Mouse (Mus musculus): Measurements from ENCODE around the gene Trpc5. TPM values are rescaled to one million over a fixed set of nuclear protein-coding genes. Genes with fewer than 3 reads are reported as not detected.
A peak's percentile ranks its signal among the peaks of the same experiment; 100 is the strongest.

The Trpc5 gene
- polyA plus RNA-seq, 1 experiment, result not detected

DNA sequence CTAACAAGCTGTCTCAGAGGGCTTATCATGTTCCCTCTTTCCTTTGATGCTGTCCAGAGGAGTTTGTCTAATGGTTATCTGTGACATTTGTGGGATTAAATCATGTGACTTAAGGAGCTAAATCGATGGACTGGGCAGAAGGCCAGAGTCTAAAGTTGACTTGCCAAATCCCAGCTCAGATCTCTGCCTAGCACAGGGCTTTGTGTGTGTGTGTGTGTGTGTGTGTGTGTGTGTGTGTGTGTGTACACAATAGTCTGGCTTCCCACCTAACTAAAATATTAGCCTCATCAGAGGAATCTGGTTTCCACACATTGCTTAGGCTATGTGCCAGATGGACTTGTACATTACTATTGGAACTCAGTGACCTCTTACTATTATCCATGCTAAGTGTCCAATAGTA lies 151.5 kb downstream of the Trpc5 start:
- DNase-seq, result no peak
- Histone ChIP-seq H3K4me3 (replicated peaks; ENCODE audit: extremely low read depth, low read depth, low read length) (no peak overlapping the region), H3K4me1 (ENCODE audit: control insufficient read depth, insufficient read depth, low read length) (no peaks in the 10 kb centered on the region)
- no peak for TF ChIP-seq CTCF (IDR thresholded peaks at IDR 0.05; ENCODE audit: insufficient read depth, low read length)
- no peak for TF ChIP-seq POLR2A (IDR thresholded peaks at IDR 0.05; ENCODE audit: borderline replicate concordance, extremely low read depth, low read depth, low read length)
- 38% methylated on average over 1 of the region's 1 CpGs for WGBS

DNA sequence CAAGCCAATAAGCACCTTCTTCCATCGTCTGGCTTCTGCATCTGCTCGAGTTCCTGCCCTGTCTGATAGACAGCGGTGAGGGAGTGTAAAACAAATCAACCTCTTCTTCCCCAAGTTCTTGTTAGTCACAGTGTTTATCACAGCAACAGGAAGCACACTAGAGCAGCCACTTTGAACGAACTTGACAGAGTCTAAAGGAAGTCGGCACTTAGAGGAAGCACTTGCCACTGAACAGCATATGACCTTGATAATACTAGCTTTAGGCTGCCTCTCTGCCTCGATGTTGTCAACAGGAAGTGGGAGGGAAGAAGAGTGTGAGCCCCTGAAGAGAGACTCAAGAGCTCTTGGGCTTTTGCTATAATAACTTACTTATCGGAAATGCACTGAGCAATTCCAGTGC lies 161.9 kb downstream of the Trpc5 start:
- TF ChIP-seq CTCF (IDR thresholded peaks at IDR 0.05; ENCODE audit: insufficient read depth, low read length) (no peak), POLR2A (IDR thresholded peaks at IDR 0.05; ENCODE audit: borderline replicate concordance, extremely low read depth, low read depth, low read length) (no peak)
- 44% methylated on average over 7 of the region's 7 CpGs for WGBS
- no peaks in the 10 kb centered on the region for H3K4me1 ChIP-seq (ENCODE audit: control insufficient read depth, insufficient read depth, low read length)
- H3K4me3 ChIP-seq (replicated peaks; ENCODE audit: extremely low read depth, low read depth, low read length), result no peak overlapping the region
- DNase-seq, result no peak

DNA sequence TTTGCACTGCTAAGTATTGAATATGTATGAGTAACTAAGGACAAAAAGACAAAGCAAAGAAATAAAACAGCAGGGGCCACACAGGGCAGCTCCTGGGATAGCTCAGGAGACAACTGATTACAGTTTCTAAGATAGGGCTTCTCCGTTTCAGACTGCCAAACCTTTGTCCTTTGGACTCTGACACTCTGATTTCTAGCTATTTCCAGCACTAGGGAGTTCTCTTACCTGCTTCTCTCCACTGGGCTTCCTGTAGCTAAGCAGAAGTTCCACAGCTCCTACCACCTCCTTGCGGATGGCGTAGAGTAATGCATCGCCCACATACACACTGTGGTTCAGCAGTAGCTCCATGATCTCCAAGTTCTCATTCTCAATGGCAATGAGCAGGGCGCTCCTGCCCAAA lies 164.7 kb downstream of the Trpc5 start:
- WGBS, result 84% methylated on average over 5 of the region's 5 CpGs
- no peaks in the 10 kb centered on the region for H3K4me1 ChIP-seq (ENCODE audit: control insufficient read depth, insufficient read depth, low read length)
- no peak overlapping the region for H3K4me3 ChIP-seq (replicated peaks; ENCODE audit: extremely low read depth, low read depth, low read length)
- TF ChIP-seq POLR2A (IDR thresholded peaks at IDR 0.05; ENCODE audit: borderline replicate concordance, extremely low read depth, low read depth, low read length), result no peak
- TF ChIP-seq CTCF (IDR thresholded peaks at IDR 0.05; ENCODE audit: insufficient read depth, low read length), result no peak
- no peak for DNase-seq

DNA sequence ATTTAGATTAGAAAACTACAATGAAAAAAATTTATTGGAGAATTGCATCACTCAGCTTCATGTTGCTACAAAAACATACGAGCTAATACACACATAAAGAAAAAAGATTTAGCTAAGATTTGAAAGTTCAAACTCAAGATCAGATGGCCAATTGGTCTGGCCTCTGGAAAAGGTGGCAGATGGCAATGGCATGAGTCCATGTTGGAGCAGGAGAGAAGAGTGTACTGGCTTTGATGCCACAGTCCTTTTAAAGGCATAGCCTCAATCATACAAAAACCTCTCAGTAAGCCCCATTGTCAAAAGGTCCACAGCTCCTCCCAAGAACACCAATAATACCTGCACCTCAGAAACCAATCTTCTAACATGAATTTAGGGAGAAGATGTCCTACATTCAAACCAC lies 196.6 kb downstream of the Trpc5 start:
- no peak for TF ChIP-seq CTCF (IDR thresholded peaks at IDR 0.05; ENCODE audit: insufficient read depth, low read length)
- no peak for TF ChIP-seq POLR2A (IDR thresholded peaks at IDR 0.05; ENCODE audit: borderline replicate concordance, extremely low read depth, low read depth, low read length)
- WGBS, result 58% methylated on average over 1 of the region's 1 CpGs
- H3K4me3 ChIP-seq (replicated peaks; ENCODE audit: extremely low read depth, low read depth, low read length), result no peak overlapping the region
- DNase-seq, result no peak
- H3K4me1 ChIP-seq (ENCODE audit: control insufficient read depth, insufficient read depth, low read length), result no peaks in the 10 kb centered on the region

DNA sequence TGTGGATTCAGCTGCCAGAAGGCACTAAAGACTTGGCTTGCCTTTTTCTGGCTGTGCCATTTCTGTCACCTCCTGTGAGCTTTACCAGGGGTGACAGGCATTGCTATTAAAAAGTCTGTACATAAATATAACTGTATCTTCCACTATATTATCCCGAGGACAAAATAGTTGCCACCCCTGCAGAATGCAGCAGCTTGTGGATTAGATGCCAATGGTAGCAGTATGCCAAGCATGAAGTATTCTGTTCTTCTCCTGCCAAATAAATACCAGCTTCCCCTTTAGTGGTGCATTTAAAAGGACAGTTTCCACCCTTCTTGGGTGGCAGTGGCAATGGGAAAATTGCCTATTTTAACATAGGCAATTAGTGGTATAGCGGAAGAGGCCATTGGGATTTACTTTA lies 223.6 kb downstream of the Trpc5 start:
- DNase-seq, result no peak
- Histone ChIP-seq H3K4me3 (replicated peaks; ENCODE audit: extremely low read depth, low read depth, low read length) (no peak overlapping the region), H3K4me1 (ENCODE audit: control insufficient read depth, insufficient read depth, low read length) (no peaks in the 10 kb centered on the region)
- WGBS, result 87% methylated on average over 2 of the region's 2 CpGs
- no peak for TF ChIP-seq CTCF (IDR thresholded peaks at IDR 0.05; ENCODE audit: insufficient read depth, low read length)

DNA sequence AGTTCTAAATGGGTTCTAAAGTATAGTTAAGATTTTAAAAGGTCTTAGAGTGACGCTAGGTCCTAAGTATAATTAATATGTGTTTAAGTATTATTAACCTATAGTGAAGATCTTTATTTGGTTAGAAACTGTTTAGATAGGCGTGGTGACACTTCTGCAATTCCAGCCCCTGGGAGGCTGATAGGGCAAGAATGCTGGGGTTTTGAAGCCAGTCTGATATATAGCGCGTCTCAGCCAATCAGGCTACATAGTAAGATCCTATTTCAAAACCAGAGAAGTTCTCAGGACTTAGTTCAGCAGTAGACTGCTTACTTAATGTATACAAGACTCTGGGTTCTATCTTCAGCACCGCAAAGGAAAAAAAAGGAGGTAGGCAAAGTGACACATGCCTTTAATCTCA lies 231.7 kb downstream of the Trpc5 start, which contains the start of gene Trpc5os:
TSS of gene Trpc5os (plus strand) at position 301 of the 400 bp plus-strand sequence.
- 77% methylated on average over 5 of the region's 5 CpGs for WGBS
- no peaks in the 10 kb centered on the region for H3K4me1 ChIP-seq (ENCODE audit: control insufficient read depth, insufficient read depth, low read length)
- DNase-seq, result no peak
- TF ChIP-seq CTCF (IDR thresholded peaks at IDR 0.05; ENCODE audit: insufficient read depth, low read length) (no peak), POLR2A (IDR thresholded peaks at IDR 0.05; ENCODE audit: borderline replicate concordance, extremely low read depth, low read depth, low read length) (no peak)
- no peak within 1 kb of the TSS for H3K4me3 ChIP-seq (replicated peaks; ENCODE audit: extremely low read depth, low read depth, low read length)

DNA sequence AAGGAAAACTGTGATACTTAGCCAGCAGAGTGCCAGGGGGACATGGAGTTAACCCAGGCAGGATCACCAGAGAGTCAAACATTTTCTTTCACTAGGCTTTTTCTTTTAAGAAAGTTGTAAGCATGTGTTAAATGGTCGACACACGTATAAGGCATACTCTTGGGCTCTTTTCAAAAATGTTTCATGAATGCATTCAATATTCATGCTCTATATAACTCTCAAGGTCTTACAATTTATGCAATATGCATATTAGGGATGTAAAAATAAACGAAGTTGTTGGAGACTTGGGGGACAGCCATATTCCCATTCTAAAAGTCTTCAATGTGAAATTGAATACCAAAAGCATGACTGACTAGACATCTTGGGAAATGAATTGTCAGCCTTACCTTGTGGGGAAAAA lies 264.1 kb downstream of the Trpc5 start:
- Histone ChIP-seq H3K4me3 (replicated peaks; ENCODE audit: extremely low read depth, low read depth, low read length) (no peak overlapping the region), H3K4me1 (ENCODE audit: control insufficient read depth, insufficient read depth, low read length) (no peaks in the 10 kb centered on the region)
- 69% methylated on average over 3 of the region's 3 CpGs for WGBS
- TF ChIP-seq CTCF (IDR thresholded peaks at IDR 0.05; ENCODE audit: insufficient read depth, low read length), result no peak
- TF ChIP-seq POLR2A (IDR thresholded peaks at IDR 0.05; ENCODE audit: borderline replicate concordance, extremely low read depth, low read depth, low read length), result no peak
- DNase-seq, result no peak

DNA sequence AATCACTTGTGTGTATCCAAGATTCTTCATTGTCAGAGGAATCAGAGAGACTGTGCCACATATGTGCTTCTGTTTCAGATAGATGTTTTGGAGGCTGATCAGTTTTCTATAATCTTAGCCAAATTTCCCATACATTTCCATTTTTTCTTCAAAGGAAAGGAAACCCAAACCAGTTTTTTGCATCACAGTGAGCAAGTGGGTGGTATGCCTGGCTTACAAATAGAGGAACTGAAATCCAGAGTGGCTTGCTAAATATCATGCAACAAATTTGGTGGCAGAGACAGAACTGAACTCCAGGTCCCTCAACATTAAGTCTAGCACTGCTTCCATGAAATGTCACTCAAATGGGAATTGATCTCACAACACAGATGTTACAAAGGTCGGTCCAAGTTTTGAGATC lies 266.9 kb downstream of the Trpc5 start:
- 96% methylated on average over 1 of the region's 1 CpGs for WGBS
- no peak for DNase-seq
- H3K4me3 ChIP-seq (replicated peaks; ENCODE audit: extremely low read depth, low read depth, low read length), result no peak overlapping the region
- H3K4me1 ChIP-seq (ENCODE audit: control insufficient read depth, insufficient read depth, low read length), result no peaks in the 10 kb centered on the region
- TF ChIP-seq POLR2A (IDR thresholded peaks at IDR 0.05; ENCODE audit: borderline replicate concordance, extremely low read depth, low read depth, low read length) (no peak), CTCF (IDR thresholded peaks at IDR 0.05; ENCODE audit: insufficient read depth, low read length) (no peak)

DNA sequence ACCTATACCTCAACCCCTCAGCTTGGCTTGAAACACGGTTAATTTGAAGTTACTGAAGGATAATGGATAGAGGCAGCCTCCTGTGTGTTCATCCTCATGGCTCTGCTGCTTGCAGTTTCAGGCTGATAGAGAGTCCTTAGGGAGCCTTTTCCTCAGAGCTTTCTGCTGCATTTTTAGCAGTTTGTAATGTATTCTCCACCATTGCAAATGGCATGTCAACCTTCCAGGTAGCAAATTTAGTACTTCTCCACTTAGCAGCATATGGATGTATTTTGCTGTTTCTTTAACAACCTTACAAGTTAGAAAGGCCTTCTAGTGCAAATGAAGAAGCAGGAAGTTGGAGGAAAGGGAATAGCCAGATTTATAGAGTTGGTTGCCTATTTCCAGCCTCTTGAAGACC lies 267.7 kb downstream of the Trpc5 start:
- TF ChIP-seq POLR2A (IDR thresholded peaks at IDR 0.05; ENCODE audit: borderline replicate concordance, extremely low read depth, low read depth, low read length) (no peak), CTCF (IDR thresholded peaks at IDR 0.05; ENCODE audit: insufficient read depth, low read length) (no peak)
- DNase-seq, result no peak
- 34% methylated on average over 1 of the region's 1 CpGs for WGBS
- no peaks in the 10 kb centered on the region for H3K4me1 ChIP-seq (ENCODE audit: control insufficient read depth, insufficient read depth, low read length)
- H3K4me3 ChIP-seq (replicated peaks; ENCODE audit: extremely low read depth, low read depth, low read length), result no peak overlapping the region

DNA sequence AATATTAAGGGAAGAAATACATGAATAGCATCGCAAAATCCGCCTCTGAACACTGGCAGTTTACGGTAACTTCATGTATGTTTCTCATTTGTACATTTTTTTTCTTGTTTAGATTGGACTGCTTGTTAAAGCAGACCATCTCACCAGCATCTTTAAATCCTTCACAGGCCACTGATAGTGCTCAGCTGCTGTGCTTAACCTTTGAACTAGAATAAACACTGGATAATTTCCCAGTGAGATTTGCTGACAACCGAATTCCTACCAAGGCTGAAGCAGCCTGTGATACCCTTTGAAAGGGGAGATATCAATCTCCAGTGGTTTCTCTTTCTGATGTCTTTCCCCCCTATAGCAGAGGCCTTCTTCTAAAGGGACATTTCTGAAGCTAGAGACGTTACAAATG lies 279.9 kb downstream of the Trpc5 start:
- WGBS, result 62% methylated on average over 5 of the region's 5 CpGs
- Histone ChIP-seq H3K4me3 (replicated peaks; ENCODE audit: extremely low read depth, low read depth, low read length) (no peak overlapping the region), H3K4me1 (ENCODE audit: control insufficient read depth, insufficient read depth, low read length) (no peaks in the 10 kb centered on the region)
- TF ChIP-seq CTCF (IDR thresholded peaks at IDR 0.05; ENCODE audit: insufficient read depth, low read length), result no peak
- TF ChIP-seq POLR2A (IDR thresholded peaks at IDR 0.05; ENCODE audit: borderline replicate concordance, extremely low read depth, low read depth, low read length), result no peak
- no peak for DNase-seq

DNA sequence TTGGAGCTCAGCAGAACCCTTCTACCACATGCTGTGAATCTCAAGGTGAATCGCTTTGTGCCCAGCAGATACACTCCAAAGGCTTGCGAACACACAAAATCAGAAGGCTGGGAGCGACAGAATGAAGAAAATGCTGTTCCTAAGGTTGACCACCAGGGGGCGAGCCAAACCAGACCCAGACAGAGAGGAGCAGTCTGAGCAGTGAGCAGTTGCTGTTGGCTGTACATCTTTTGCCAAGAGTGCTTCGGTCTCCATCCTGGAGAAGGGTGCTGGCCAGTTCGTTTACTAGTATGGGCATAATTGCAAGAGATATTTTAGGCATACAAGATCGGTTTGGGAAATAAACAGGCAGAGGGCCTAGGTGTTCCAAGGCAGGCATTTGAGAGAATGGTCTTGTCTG lies 284.5 kb downstream of the Trpc5 start:
- Histone ChIP-seq H3K4me3 (replicated peaks; ENCODE audit: extremely low read depth, low read depth, low read length) (no peak overlapping the region), H3K4me1 (ENCODE audit: control insufficient read depth, insufficient read depth, low read length) (no peaks in the 10 kb centered on the region)
- peak; percentile 17 for DNase-seq
- 34% methylated on average over 7 of the region's 7 CpGs for WGBS
- TF ChIP-seq CTCF (IDR thresholded peaks at IDR 0.05; ENCODE audit: insufficient read depth, low read length) (peak; percentile 82), POLR2A (IDR thresholded peaks at IDR 0.05; ENCODE audit: borderline replicate concordance, extremely low read depth, low read depth, low read length) (no peak)

All from lung, adult 2 months (tissue).